Mouse (Mus musculus) hindbrain, embryonic 11.5 days (tissue): ENCODE measurements around the gene Gm10118. TPM values are rescaled to one million over a fixed set of nuclear protein-coding genes. Genes with fewer than 3 reads are reported as not detected.

Source experiments
- ATAC-seq: fragments of 200-750 bp; cut with Nextera tagmentation; 2 replicates; pipeline ENCODE4 v1.8.0; 2017; ENCODE audit warnings: mild to moderate bottlenecking, moderate TSS enrichment, moderate library complexity; ENCODE audit not compliant: low FRiP score
- DNase-seq: peaks from one replicate; pipeline ENCODE4 v3.0.0-alpha.2; 2015; ENCODE audit warnings: low spot score
- H3K27ac ChIP-seq: fragments of 300-500 bp; sonication (generic); 2 replicates; pipeline ENCODE4 v1.5.1; 2014; ENCODE audit warnings: mild to moderate bottlenecking, low read depth, low read length
- H3K27me3 ChIP-seq: fragments of 300-500 bp; sonication (generic); 2 replicates; pipeline ENCODE4 v1.6.1; 2014; ENCODE audit warnings: mild to moderate bottlenecking, low read length, moderate library complexity, mixed read lengths; ENCODE audit not compliant: control insufficient read depth, insufficient read depth
- H3K36me3 ChIP-seq: fragments of 300-500 bp; sonication (generic); 2 replicates; pipeline ENCODE4 v1.6.1; 2014; ENCODE audit warnings: mild to moderate bottlenecking, low read length, moderate library complexity, mixed read lengths; ENCODE audit not compliant: control insufficient read depth, insufficient read depth
- H3K4me1 ChIP-seq: fragments of 300-500 bp; sonication (generic); replicated peaks from 2 replicates; pipeline ENCODE4 v1.6.1; 2014; ENCODE audit warnings: low read length, mixed read lengths; ENCODE audit not compliant: control insufficient read depth, insufficient read depth
- H3K4me2 ChIP-seq: fragments of 300-500 bp; sonication (generic); replicated peaks from 2 replicates; pipeline ENCODE4 v1.6.1; 2014; ENCODE audit warnings: mild to moderate bottlenecking, low read depth, low read length
- H3K4me3 ChIP-seq: fragments of 300-500 bp; sonication (generic); 2 replicates; pipeline ENCODE4 v1.5.1; 2014; ENCODE audit warnings: low read depth, low read length
- H3K9ac ChIP-seq: fragments of 300-500 bp; sonication (generic); 2 replicates; pipeline ENCODE4 v1.6.1; 2014; ENCODE audit warnings: low read depth, low read length
- H3K9me3 ChIP-seq: fragments of 300-500 bp; sonication (generic); 2 replicates; pipeline ENCODE4 v1.6.1; 2016; ENCODE audit warnings: low read length; ENCODE audit not compliant: control insufficient read depth
- WGBS: fragments of 180-500 bp; shearing (Covaris S2); extraction: QIAGEN DNeasy Blood & Tissue Kit; methylation state at CpG from one replicate; pipeline ENCODE4 v1.1.7; 2014; 5-methylcytosine and 5-hydroxymethylcytosine counted together
- polyA plus RNA-seq: library from polyadenylated mRNA; unstranded; fragments of >200 nt; fragmentation: Nextera tagmentation; extraction: Ambion mirVana; gene quantifications from 2 replicates; pipeline ENCODE4 v1.2.1, GENCODE M21; 2014

The Gm10118 gene
- polyA plus RNA-seq, 1 experiment from 2014 or later, result 0.31 TPM

DNA sequence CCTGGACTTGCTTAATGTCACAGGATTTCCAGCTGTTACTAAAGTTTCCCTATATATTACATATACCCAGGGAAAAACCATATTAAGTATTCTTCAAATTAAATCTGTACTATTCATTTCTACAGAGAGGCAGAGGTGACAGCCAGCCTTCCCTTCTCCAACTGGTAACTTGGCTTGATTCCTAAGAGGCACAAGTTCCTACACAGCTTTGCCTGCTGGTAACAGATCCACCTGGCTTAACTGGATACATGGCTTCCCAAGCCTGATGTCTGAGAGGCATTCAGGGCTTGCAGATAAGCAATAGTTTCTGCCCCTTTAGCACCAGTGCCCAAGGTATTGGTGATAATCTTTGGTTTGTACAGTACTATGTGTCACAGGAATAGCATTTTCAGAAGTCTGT lies 27.3 kb downstream of the Gm10118 start:
- ATAC-seq (no peak), DNase-seq (no peak)
- no peaks in the 10 kb centered on the region for H3K9me3 ChIP-seq
- H3K4me2 ChIP-seq, result no peak overlapping the region
- H3K36me3 ChIP-seq, result no peaks in the 10 kb centered on the region
- H3K27ac ChIP-seq, result no peak overlapping the region
- H3K27me3 ChIP-seq, result no peaks in the 10 kb centered on the region
- H3K9ac ChIP-seq, result no peak overlapping the region
- no peak overlapping the region for H3K4me3 ChIP-seq
- no peaks in the 10 kb centered on the region for H3K4me1 ChIP-seq

DNA sequence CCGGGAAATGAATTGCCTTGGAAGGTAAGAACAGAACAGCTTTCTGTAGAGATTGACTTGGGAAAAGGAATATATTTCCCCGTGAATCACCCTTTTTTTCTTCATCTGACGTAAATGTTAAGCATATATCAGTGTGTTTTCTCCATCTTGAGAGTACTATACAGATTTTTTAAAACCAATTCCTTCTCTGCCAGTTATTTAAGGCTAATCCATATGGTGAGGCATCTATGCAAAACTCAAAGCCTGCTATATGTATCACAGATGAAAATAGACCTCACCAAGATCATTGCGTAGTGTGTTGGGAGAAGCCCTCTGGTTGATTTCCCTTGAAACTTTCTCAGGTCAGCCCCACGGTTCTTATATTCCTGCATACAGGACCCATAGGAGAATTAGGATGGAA lies 32.6 kb downstream of the Gm10118 start:
- Histone ChIP-seq H3K4me1 (no peaks in the 10 kb centered on the region), H3K36me3 (no peaks in the 10 kb centered on the region), H3K27me3 (no peaks in the 10 kb centered on the region), H3K27ac (no peak overlapping the region), H3K9me3 (no peaks in the 10 kb centered on the region), H3K4me2 (no peak overlapping the region), H3K4me3 (no peak overlapping the region), H3K9ac (no peak overlapping the region)
- DNase-seq (no peak), ATAC-seq (no peak)
- 93% methylated on average over 5 of the region's 5 CpGs for WGBS

- DNase-seq (no peak), ATAC-seq (no peak)
- no peaks in the 10 kb centered on the region for H3K9me3 ChIP-seq
- no peaks in the 10 kb centered on the region for H3K36me3 ChIP-seq
- H3K27ac ChIP-seq, result no peak overlapping the region
- H3K4me1 ChIP-seq, result no peaks in the 10 kb centered on the region
- H3K27me3 ChIP-seq, result no peaks in the 10 kb centered on the region
- no peak overlapping the region for H3K4me3 ChIP-seq
- no peak overlapping the region for H3K9ac ChIP-seq
- WGBS, result 87% methylated on average over 23 of the region's 23 CpGs
- no peak overlapping the region for H3K4me2 ChIP-seq
Measured at GRCm38 (mm10) chr10:63886449-63887088, 40.7 kb downstream of the Gm10118 start.

DNA sequence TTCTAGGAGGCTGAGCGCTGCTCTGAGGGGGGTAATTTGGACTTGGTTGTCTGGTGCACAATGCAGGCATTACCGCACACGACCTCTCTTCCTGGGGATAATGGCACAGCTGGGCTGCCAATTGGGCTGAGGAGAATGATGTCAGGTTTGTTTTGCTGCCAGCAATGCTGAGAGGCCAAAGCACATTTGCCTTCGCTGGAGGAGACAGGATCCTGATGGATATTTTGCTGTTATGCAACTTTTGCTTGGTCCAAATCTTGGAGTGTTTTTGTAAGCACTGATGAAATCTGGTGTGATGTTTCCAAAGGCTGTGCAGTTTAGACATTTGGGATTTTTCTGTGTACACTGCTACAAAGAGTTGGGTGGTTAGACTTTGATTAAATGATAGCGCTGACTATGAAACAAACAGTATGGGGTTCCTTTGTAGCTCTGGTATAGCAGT lies 46.8 kb downstream of the Gm10118 start:
- no peak for ATAC-seq
- DNase-seq, result no peak

More for the DNA sequence above, 46.8 kb downstream of the Gm10118 start:
- H3K9ac ChIP-seq, result no peak overlapping the region
- no peaks in the 10 kb centered on the region for H3K9me3 ChIP-seq
- no peak overlapping the region for H3K27ac ChIP-seq
- H3K27me3 ChIP-seq, result no peaks in the 10 kb centered on the region
- WGBS, result 64% methylated on average over 5 of the region's 5 CpGs
- H3K4me3 ChIP-seq, result no peak overlapping the region
- no peaks in the 10 kb centered on the region for H3K4me1 ChIP-seq
- H3K4me2 ChIP-seq, result no peak overlapping the region
- H3K36me3 ChIP-seq, result no peaks in the 10 kb centered on the region

Other genes with a start within 250 kb of the Gm10118 start
- 5.7 and 9.1 TPM in 2 replicates for gene Lrrtm3, start 162.8 kb upstream of the Gm10118 start, polyA plus RNA-seq